Mouse (Mus musculus) neural tube, embryonic 14.5 days (tissue): ENCODE measurements around the gene Olfr1124. TPM values are rescaled to one million over a fixed set of nuclear protein-coding genes. Genes with fewer than 3 reads are reported as not detected.

ENCODE experiments used
- ATAC-seq: fragments of 200-750 bp; cut with Nextera tagmentation; 2 replicates; pipeline ENCODE4 v1.8.0; 2017; ENCODE audit warnings: low read depth, mild to moderate bottlenecking, moderate TSS enrichment, moderate library complexity
- H3K27ac ChIP-seq: fragments of 300-500 bp; sonication (generic); 2 replicates; pipeline ENCODE4 v1.5.1; 2014; ENCODE audit warnings: low read depth, mild to moderate bottlenecking, control low read depth, low read length, moderate library complexity, mixed read lengths
- H3K27me3 ChIP-seq: fragments of 300-500 bp; sonication (generic); 2 replicates; pipeline ENCODE4 v1.6.1; 2014; ENCODE audit warnings: low read length; ENCODE audit not compliant: control insufficient read depth, insufficient read depth
- H3K36me3 ChIP-seq: fragments of 300-500 bp; sonication (generic); 2 replicates; pipeline ENCODE4 v1.6.1; 2014; ENCODE audit warnings: low read length, mixed read lengths; ENCODE audit not compliant: control insufficient read depth, insufficient read depth
- H3K4me1 ChIP-seq: fragments of 300-500 bp; sonication (generic); 2 replicates; pipeline ENCODE4 v1.6.1; 2014; ENCODE audit warnings: low read length; ENCODE audit not compliant: control insufficient read depth, insufficient read depth
- H3K4me2 ChIP-seq: fragments of 300-500 bp; sonication (generic); 2 replicates; pipeline ENCODE4 v1.6.1; 2014; ENCODE audit warnings: mild to moderate bottlenecking, low read depth, low read length, control low read depth
- H3K4me3 ChIP-seq: fragments of 300-500 bp; sonication (generic); 2 replicates; pipeline ENCODE4 v1.5.1; 2014; ENCODE audit warnings: low read depth, low read length, control low read depth, mixed read lengths
- H3K9ac ChIP-seq: fragments of 300-500 bp; sonication (generic); replicated peaks from 2 replicates; pipeline ENCODE4 v1.6.1; 2014; ENCODE audit warnings: low read depth, mild to moderate bottlenecking, control low read depth, low read length, mixed read lengths
- H3K9me3 ChIP-seq: fragments of 300-500 bp; sonication (generic); 2 replicates; pipeline ENCODE4 v1.6.1; 2016; ENCODE audit warnings: low read length; ENCODE audit not compliant: control insufficient read depth
- WGBS: fragments of 180-500 bp; shearing (Covaris S2); extraction: QIAGEN DNeasy Blood & Tissue Kit; methylation state at CpG from one replicate; pipeline ENCODE4 v1.1.7; 2014; 5-methylcytosine and 5-hydroxymethylcytosine counted together
- polyA plus RNA-seq: library from polyadenylated mRNA; unstranded; fragments of >200 nt; fragmentation: Nextera tagmentation; extraction: Ambion mirVana; gene quantifications from 2 replicates; pipeline ENCODE4 v1.2.1, GENCODE M21; 2014

The Olfr1124 gene
- polyA plus RNA-seq, 1 experiment from 2014 or later, result 0.08 TPM

DNA sequence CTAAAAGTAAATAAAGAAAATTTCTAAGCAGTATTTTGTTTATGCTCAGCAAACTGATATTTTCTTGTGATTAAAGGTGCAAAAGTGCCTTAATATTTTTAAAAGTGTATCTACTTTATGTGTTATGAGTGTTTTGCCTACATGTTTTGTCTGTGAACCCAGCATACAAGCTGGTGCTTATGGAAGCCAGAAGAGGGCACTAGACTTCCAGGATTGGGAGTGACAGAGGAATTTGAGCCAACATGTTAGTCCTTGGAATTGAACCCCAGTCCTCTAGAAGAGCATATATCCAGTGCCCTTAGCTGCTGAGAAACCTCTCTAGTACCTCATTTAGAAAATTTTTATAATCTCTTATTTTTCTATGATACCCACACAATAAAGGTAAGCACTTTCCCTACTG lies 50.1 kb downstream of the Olfr1124 start:
- no peaks in the 10 kb centered on the region for H3K36me3 ChIP-seq
- no peaks in the 10 kb centered on the region for H3K9me3 ChIP-seq
- no peaks in the 10 kb centered on the region for H3K4me1 ChIP-seq
- no peaks in the 10 kb centered on the region for H3K27me3 ChIP-seq
- no peak for ATAC-seq
- H3K4me3 ChIP-seq, result no peak overlapping the region
- no peak overlapping the region for H3K4me2 ChIP-seq
- no peak overlapping the region for H3K27ac ChIP-seq
- no peak overlapping the region for H3K9ac ChIP-seq

DNA sequence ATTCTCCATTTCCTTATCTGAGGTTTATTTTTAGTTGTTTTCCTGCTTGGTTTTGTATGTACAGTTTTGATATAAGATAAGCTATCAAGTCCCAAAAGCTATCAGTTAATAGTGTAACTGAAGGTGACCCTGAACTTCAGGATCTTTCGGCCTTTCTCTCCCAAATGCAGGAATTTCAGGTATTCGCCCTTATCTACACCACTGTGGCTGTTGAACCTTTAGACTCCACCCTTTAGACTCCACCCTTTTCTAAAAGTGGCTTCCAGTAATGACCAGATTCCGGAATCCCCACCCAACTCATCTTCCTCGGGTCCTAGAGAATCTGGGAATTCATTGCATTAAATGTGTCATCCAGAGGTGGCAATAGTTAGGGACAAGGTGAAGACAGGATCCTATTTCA lies 51.1 kb downstream of the Olfr1124 start:
- Histone ChIP-seq H3K4me1 (no peaks in the 10 kb centered on the region), H3K4me2 (no peak overlapping the region), H3K4me3 (no peak overlapping the region), H3K9ac (no peak overlapping the region), H3K9me3 (no peaks in the 10 kb centered on the region), H3K27ac (no peak overlapping the region), H3K27me3 (no peaks in the 10 kb centered on the region), H3K36me3 (no peaks in the 10 kb centered on the region)
- 87% methylated on average over 4 of the region's 4 CpGs for whole genome bisulfite sequencing
- ATAC-seq, result no peak

DNA sequence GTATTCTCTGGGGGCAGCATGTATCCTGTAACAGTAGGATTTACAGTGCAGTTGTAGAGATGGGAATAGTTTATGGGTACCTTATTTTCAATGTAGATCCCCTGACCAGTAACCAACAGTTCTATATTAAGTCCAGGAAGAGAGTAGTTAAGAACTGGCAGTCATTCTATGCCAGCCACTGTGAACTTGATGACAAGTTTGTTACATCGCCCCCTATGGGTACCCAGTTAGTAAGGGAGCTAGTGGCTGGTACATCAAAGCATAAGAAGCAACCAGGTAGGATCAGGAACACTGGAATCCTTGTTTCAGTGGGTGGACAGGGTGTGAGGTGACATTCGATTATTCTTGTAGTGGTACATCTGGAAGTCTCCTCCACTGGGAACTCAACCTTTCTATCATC lies 52.2 kb downstream of the Olfr1124 start:
- 78% methylated on average over 2 of the region's 2 CpGs for WGBS
- H3K36me3 ChIP-seq, result no peaks in the 10 kb centered on the region

More for the DNA sequence above, 52.2 kb downstream of the Olfr1124 start:
- ATAC-seq, result no peak
- H3K4me2 ChIP-seq, result no peak overlapping the region
- no peaks in the 10 kb centered on the region for H3K27me3 ChIP-seq
- H3K4me3 ChIP-seq, result no peak overlapping the region
- no peak overlapping the region for H3K27ac ChIP-seq
- no peak overlapping the region for H3K9ac ChIP-seq
- H3K4me1 ChIP-seq, result no peaks in the 10 kb centered on the region
- no peaks in the 10 kb centered on the region for H3K9me3 ChIP-seq

Other genes starting within 250 kb of the Olfr1124 start
- not detected in 2 replicates for gene Olfr1112, start 242.5 kb upstream of the Olfr1124 start, polyA plus RNA-seq
- not detected in 2 replicates for gene Olfr1113, start 221.3 kb upstream of the Olfr1124 start, polyA plus RNA-seq
- not detected in 2 replicates for gene Olfr1115, start 182.3 kb upstream of the Olfr1124 start, polyA plus RNA-seq
- not detected in 2 replicates for gene Olfr1116, start 162.7 kb upstream of the Olfr1124 start, polyA plus RNA-seq
- not detected in 2 replicates for gene Olfr1118, start 122.7 kb upstream of the Olfr1124 start, polyA plus RNA-seq
- not detected in 2 replicates for gene Olfr1120, start 75.5 kb upstream of the Olfr1124 start, polyA plus RNA-seq
- not detected in 2 replicates for gene Olfr1121, start 60.4 kb upstream of the Olfr1124 start, polyA plus RNA-seq
- gene Olfr1122, start 44.4 kb upstream of the Olfr1124 start, polyA plus RNA-seq, result not detected in 2 replicates
- not detected in 2 replicates for gene Olfr1123, start 13.6 kb upstream of the Olfr1124 start, polyA plus RNA-seq
- gene Olfr1126, start 23.7 kb downstream of the Olfr1124 start, polyA plus RNA-seq, result not detected in 2 replicates
- gene Pramel7, start 66.8 kb downstream of the Olfr1124 start, polyA plus RNA-seq, result not detected in 2 replicates
- gene Pramel6, start 76.3 kb downstream of the Olfr1124 start, polyA plus RNA-seq, result not detected in 2 replicates
- gene Olfr153, start 101.5 kb downstream of the Olfr1124 start, polyA plus RNA-seq, result not detected in 2 replicates
- gene Olfr1128, start 115.3 kb downstream of the Olfr1124 start, polyA plus RNA-seq, result not detected in 2 replicates
- not detected in 2 replicates for gene Olfr1129, start 143.6 kb downstream of the Olfr1124 start, polyA plus RNA-seq
- not detected in 2 replicates for gene Olfr1130, start 175.9 kb downstream of the Olfr1124 start, polyA plus RNA-seq
- not detected in 2 replicates for gene Olfr1131, start 196.8 kb downstream of the Olfr1124 start, polyA plus RNA-seq
- not detected in 2 replicates for gene Olfr1132, start 207.3 kb downstream of the Olfr1124 start, polyA plus RNA-seq
- not detected in 2 replicates for gene Olfr1133, start 217.1 kb downstream of the Olfr1124 start, polyA plus RNA-seq
- gene Olfr1134, start 228.2 kb downstream of the Olfr1124 start, polyA plus RNA-seq, result not detected in 2 replicates
- gene Olfr1135, start 243.4 kb downstream of the Olfr1124 start, polyA plus RNA-seq, result not detected in 2 replicates